Mouse (Mus musculus) left cerebral cortex, adult 18-20 months (tissue): Measurements from ENCODE around the gene 4930469K13Rik. TPM values are rescaled to one million over a fixed set of nuclear protein-coding genes. Genes with fewer than 3 reads are reported as not detected.

Experiments
- DNase-seq, 2 experiments: peaks; one replicate each; pipeline ENCODE4 v3.0.0; 2021 to 2022; ENCODE audit warnings: low spot score in 2 of 2, mixed read lengths in 1 of 2
- total RNA-seq, 2 experiments: library from RNA; stranded (reverse); gene quantifications; 2 replicates each; pipeline ENCODE4 v1.2.3; 2021

4930469K13Rik gene
- total RNA-seq, 2 experiments from 2014 or later: not detected

GRCm38 (mm10) chr11:33992938-33993337 is 105.4 kb downstream of the 4930469K13Rik start, which contains the start of gene Kcnip1:
TSS of gene Kcnip1 (minus strand) at chr11:33993152.
- no peak for DNase-seq

GRCm38 (mm10) chr11:33990002-33990401 is 108.4 kb downstream of the 4930469K13Rik start:
- no peak for DNase-seq

GRCm38 (mm10) chr11:33986525-33986924 is 111.8 kb downstream of the 4930469K13Rik start:
- DNase-seq: no peak

- DNase-seq: no peak
Observed at GRCm38 (mm10) chr11:33980146-33980545, 118.2 kb downstream of the 4930469K13Rik start.

GRCm38 (mm10) chr11:33975121-33975520 is 123.2 kb downstream of the 4930469K13Rik start:
- DNase-seq: no peak

GRCm38 (mm10) chr11:33974341-33975040 is 123.9 kb downstream of the 4930469K13Rik start:
- no peak for DNase-seq

GRCm38 (mm10) chr11:33972114-33972513 is 126.2 kb downstream of the 4930469K13Rik start:
- DNase-seq: no peak

- DNase-seq: no peak
Observed at GRCm38 (mm10) chr11:33969199-33969598, 129.2 kb downstream of the 4930469K13Rik start.

GRCm38 (mm10) chr11:33967708-33968107 is 130.6 kb downstream of the 4930469K13Rik start:
- no peak for DNase-seq

GRCm38 (mm10) chr11:33965380-33965779 is 133.0 kb downstream of the 4930469K13Rik start:
- DNase-seq: no peak

- DNase-seq: no peak
Observed at GRCm38 (mm10) chr11:33962688-33963407, 135.5 kb downstream of the 4930469K13Rik start, which contains the start of gene Kcnmb1. TSS of gene Kcnmb1 (plus strand) at chr11:33963013.

- no peak for DNase-seq
Observed at GRCm38 (mm10) chr11:33962178-33962577, 136.2 kb downstream of the 4930469K13Rik start.

- DNase-seq: peak; percentile 16 to 45
Observed at GRCm38 (mm10) chr11:33958713-33959112, 139.6 kb downstream of the 4930469K13Rik start.

- DNase-seq: no peak
Observed at GRCm38 (mm10) chr11:33957595-33957994, 140.8 kb downstream of the 4930469K13Rik start.

- DNase-seq: no peak
Observed at GRCm38 (mm10) chr11:33956623-33957022, 141.7 kb downstream of the 4930469K13Rik start.

- DNase-seq: no peak
Observed at GRCm38 (mm10) chr11:33955982-33956381, 142.4 kb downstream of the 4930469K13Rik start.

- no peak for DNase-seq
Observed at GRCm38 (mm10) chr11:33951684-33952625, 146.4 kb downstream of the 4930469K13Rik start.

GRCm38 (mm10) chr11:33951155-33951554 is 147.2 kb downstream of the 4930469K13Rik start:
- no peak for DNase-seq

GRCm38 (mm10) chr11:33946501-33946900 is 151.9 kb downstream of the 4930469K13Rik start:
- DNase-seq: no peak

- no peak for DNase-seq
Observed at GRCm38 (mm10) chr11:33944786-33945328, 153.5 kb downstream of the 4930469K13Rik start.
